Mouse (Mus musculus): ENCODE measurements around the gene Copa.

Gene Copa

GRCm38 (mm10) chr1:172082101-172082898 is at the start of gene Copa, which contains the start of gene Ncstn:
Gene Copa, plus strand, starts transcription at chr1:172082529.
Gene Ncstn, minus strand, starts transcription at chr1:172082795.
- DNase-seq = peak; percentile 94

GRCm38 (mm10) chr1:172046410-172046809 is 35.9 kb upstream of the Copa start:
- no peak for DNase-seq

- DNase-seq = peak; percentile 74 to 82
Observed at GRCm38 (mm10) chr1:172046938-172047337, 35.4 kb upstream of the Copa start.

GRCm38 (mm10) chr1:172048241-172048734 is 34.0 kb upstream of the Copa start:
- no peak for DNase-seq

GRCm38 (mm10) chr1:172049131-172049782 is 33.1 kb upstream of the Copa start:
- no peak for DNase-seq

- DNase-seq = no peak
Observed at GRCm38 (mm10) chr1:172052766-172053279, 29.5 kb upstream of the Copa start.

- peak; percentile 63 to 75 for DNase-seq
Observed at GRCm38 (mm10) chr1:172053541-172054440, 28.5 kb upstream of the Copa start.

GRCm38 (mm10) chr1:172056251-172056650 is 26.1 kb upstream of the Copa start:
- no peak for DNase-seq

- no peak for DNase-seq
Observed at GRCm38 (mm10) chr1:172057491-172057921, 24.8 kb upstream of the Copa start, which contains the start of gene Nhlh1. Gene Nhlh1, minus strand, starts transcription at chr1:172057573.

- no peak for DNase-seq
Observed at GRCm38 (mm10) chr1:172058321-172058720, 24.0 kb upstream of the Copa start.

GRCm38 (mm10) chr1:172058874-172059273 is 23.5 kb upstream of the Copa start:
- DNase-seq = no peak

- DNase-seq = no peak
Observed at GRCm38 (mm10) chr1:172060659-172061058, 21.7 kb upstream of the Copa start.

GRCm38 (mm10) chr1:172061217-172061616 is 21.1 kb upstream of the Copa start:
- peak; percentile 29 to 37 for DNase-seq

GRCm38 (mm10) chr1:172062101-172062500 is 20.2 kb upstream of the Copa start:
- no peak for DNase-seq

GRCm38 (mm10) chr1:172063291-172064023 is 18.9 kb upstream of the Copa start:
- DNase-seq = no peak

GRCm38 (mm10) chr1:172064613-172065141 is 17.7 kb upstream of the Copa start:
- DNase-seq = no peak

- DNase-seq = no peak
Observed at GRCm38 (mm10) chr1:172070227-172070626, 12.1 kb upstream of the Copa start.

GRCm38 (mm10) chr1:172071556-172071955 is 10.8 kb upstream of the Copa start:
- no peak for DNase-seq

GRCm38 (mm10) chr1:172072604-172073003 is 9.7 kb upstream of the Copa start:
- no peak for DNase-seq

- DNase-seq = no peak
Observed at GRCm38 (mm10) chr1:172077981-172078380, 4.3 kb upstream of the Copa start.

- DNase-seq = no peak
Observed at GRCm38 (mm10) chr1:172082899-172083445, 643 bp downstream of the Copa start.
